Mouse (Mus musculus): ENCODE results near the gene Gm28038. TPM values are rescaled to one million over a fixed set of nuclear protein-coding genes. Genes with fewer than 3 reads are reported as not detected.

The Gm28038 gene
- polyA plus RNA-seq, 1 experiment from 2014 or later: not detected

Other genes starting within 250 kb of the Gm28038 start
- gene Wdr34, start 232.2 kb upstream of the Gm28038 start, polyA plus RNA-seq (2015; fragmentation: Nextera tagmentation; extraction: Ambion mirVana): 29.4 and 32.9 TPM in 2 replicates
- gene Set, start 223.7 kb upstream of the Gm28038 start, polyA plus RNA-seq (2015; fragmentation: Nextera tagmentation; extraction: Ambion mirVana): 350 and 369 TPM in 2 replicates
- 14.2 and 16.7 TPM in 2 replicates for gene Pkn3, start 203.4 kb upstream of the Gm28038 start, polyA plus RNA-seq (2015; fragmentation: Nextera tagmentation; extraction: Ambion mirVana)
- gene Zdhhc12, start 187.4 kb upstream of the Gm28038 start, polyA plus RNA-seq (2015; fragmentation: Nextera tagmentation; extraction: Ambion mirVana): 32.0 and 33.5 TPM in 2 replicates
- 6.1 and 7.8 TPM in 2 replicates for gene Zer1, start 156.5 kb upstream of the Gm28038 start, polyA plus RNA-seq (2015; fragmentation: Nextera tagmentation; extraction: Ambion mirVana)
- 5.2 and 5.7 TPM in 2 replicates for gene Tbc1d13, start 147.3 kb upstream of the Gm28038 start, polyA plus RNA-seq (2015; fragmentation: Nextera tagmentation; extraction: Ambion mirVana)
- 12.0 and 13.3 TPM in 2 replicates for gene Endog, start 109.5 kb upstream of the Gm28038 start, polyA plus RNA-seq (2015; fragmentation: Nextera tagmentation; extraction: Ambion mirVana)
- gene Spout1, start 102.6 kb upstream of the Gm28038 start, polyA plus RNA-seq (2015; fragmentation: Nextera tagmentation; extraction: Ambion mirVana): 66.6 TPM in 2 replicates
- gene Kyat1, start 75.2 kb upstream of the Gm28038 start, polyA plus RNA-seq (2015; fragmentation: Nextera tagmentation; extraction: Ambion mirVana): 12.7 and 12.9 TPM in 2 replicates
- gene Lrrc8a, start 43.3 kb upstream of the Gm28038 start, polyA plus RNA-seq (2015; fragmentation: Nextera tagmentation; extraction: Ambion mirVana): 41.9 and 42.0 TPM in 2 replicates
- gene Gm28035, start 40.5 kb upstream of the Gm28038 start, polyA plus RNA-seq (2015; fragmentation: Nextera tagmentation; extraction: Ambion mirVana): 0.16 and 0.18 TPM in 2 replicates
- gene Phyhd1, start 14.8 kb upstream of the Gm28038 start, polyA plus RNA-seq (2015; fragmentation: Nextera tagmentation; extraction: Ambion mirVana): 7.4 and 8.2 TPM in 2 replicates
- gene Dolk, start 5.3 kb downstream of the Gm28038 start, polyA plus RNA-seq (2015; fragmentation: Nextera tagmentation; extraction: Ambion mirVana): 30.3 and 31.4 TPM in 2 replicates
- gene Nup188, start 5.4 kb downstream of the Gm28038 start, polyA plus RNA-seq (2015; fragmentation: Nextera tagmentation; extraction: Ambion mirVana): 30.5 and 33.6 TPM in 2 replicates
- 81.5 and 83.9 TPM in 2 replicates for gene Sh3glb2, start 78.3 kb downstream of the Gm28038 start, polyA plus RNA-seq (2015; fragmentation: Nextera tagmentation; extraction: Ambion mirVana)
- 23.4 and 24.8 TPM in 2 replicates for gene Miga2, start 83.2 kb downstream of the Gm28038 start, polyA plus RNA-seq (2015; fragmentation: Nextera tagmentation; extraction: Ambion mirVana)
- 49.6 and 52.6 TPM in 2 replicates for gene Dolpp1, start 111.2 kb downstream of the Gm28038 start, polyA plus RNA-seq (2015; fragmentation: Nextera tagmentation; extraction: Ambion mirVana)
- 39.3 and 42.4 TPM in 2 replicates for gene Crat, start 134.8 kb downstream of the Gm28038 start, polyA plus RNA-seq (2015; fragmentation: Nextera tagmentation; extraction: Ambion mirVana)
- 163 TPM in 2 replicates for gene Ptpa, start 135.0 kb downstream of the Gm28038 start, polyA plus RNA-seq (2015; fragmentation: Nextera tagmentation; extraction: Ambion mirVana)
- 1.1 and 1.5 TPM in 2 replicates for gene Ier5l, start 193.2 kb downstream of the Gm28038 start, polyA plus RNA-seq (2015; fragmentation: Nextera tagmentation; extraction: Ambion mirVana)